Mouse (Mus musculus): ENCODE data around the gene Ninl. TPM values are rescaled to one million over a fixed set of nuclear protein-coding genes. Genes with fewer than 3 reads are reported as not detected.

The Ninl gene
- polyA plus RNA-seq, 1 experiment from 2014 or later: 20.7 TPM

GRCm38 (mm10) chr2:150990506-150990905 lies 48.7 kb downstream of the Ninl start:
- Histone ChIP-seq H3K4me3 (no peak overlapping the region), H3K36me3 (replicated peaks) (peaks cover 6% of the 10 kb centered on the region; the same call in 1 of the 2 replicates), H3K9me3 (no peaks in the 10 kb centered on the region), H3K27me3 (replicated peaks; ENCODE audit: low read depth, poor library complexity, severe bottlenecking) (no peaks in the 10 kb centered on the region), H3K4me1 (no peaks in the 10 kb centered on the region), H3K27ac (replicated peaks) (no peak overlapping the region)
- DNase-seq (ENCODE audit: low spot score): no peak
- 96% methylated on average over 2 of the region's 2 CpGs for WGBS

GRCm38 (mm10) chr2:150985359-150985758 lies 53.8 kb downstream of the Ninl start:
- Histone ChIP-seq H3K36me3 (replicated peaks) (peaks cover 6% of the 10 kb centered on the region; the same call in 1 of the 2 replicates), H3K9me3 (no peaks in the 10 kb centered on the region), H3K4me1 (no peaks in the 10 kb centered on the region), H3K4me3 (no peak overlapping the region), H3K27me3 (replicated peaks; ENCODE audit: low read depth, poor library complexity, severe bottlenecking) (no peaks in the 10 kb centered on the region), H3K27ac (replicated peaks) (no peak overlapping the region)
- DNase-seq (ENCODE audit: low spot score): no peak
- 97% methylated on average over 2 of the region's 2 CpGs for WGBS

GRCm38 (mm10) chr2:150982051-150982450 lies 57.1 kb downstream of the Ninl start:
- Histone ChIP-seq H3K9me3 (no peaks in the 10 kb centered on the region), H3K36me3 (replicated peaks) (peaks cover 19% of the 10 kb centered on the region; the same call in 1 of the 2 replicates), H3K4me1 (no peaks in the 10 kb centered on the region), H3K4me3 (no peak overlapping the region), H3K27me3 (replicated peaks; ENCODE audit: low read depth, poor library complexity, severe bottlenecking) (no peaks in the 10 kb centered on the region), H3K27ac (replicated peaks) (no peak overlapping the region)
- no peak for DNase-seq (ENCODE audit: low spot score)

GRCm38 (mm10) chr2:150981524-150981923 lies 57.7 kb downstream of the Ninl start:
- no peaks in the 10 kb centered on the region for H3K4me1 ChIP-seq
- no peak overlapping the region for H3K27ac ChIP-seq (replicated peaks)
- WGBS: 91% methylated on average over 7 of the region's 7 CpGs
- no peaks in the 10 kb centered on the region for H3K9me3 ChIP-seq
- H3K27me3 ChIP-seq (replicated peaks; ENCODE audit: low read depth, poor library complexity, severe bottlenecking): no peaks in the 10 kb centered on the region
- no peak for DNase-seq (ENCODE audit: low spot score)
- H3K36me3 ChIP-seq (replicated peaks): peaks cover 19% of the 10 kb centered on the region; the same call in 1 of the 2 replicates
- no peak overlapping the region for H3K4me3 ChIP-seq

GRCm38 (mm10) chr2:150979861-150980620 lies 59.1 kb downstream of the Ninl start:
- no peak overlapping the region for H3K4me3 ChIP-seq
- no peaks in the 10 kb centered on the region for H3K4me1 ChIP-seq
- no peak overlapping the region for H3K27ac ChIP-seq (replicated peaks)
- no peaks in the 10 kb centered on the region for H3K9me3 ChIP-seq
- H3K36me3 ChIP-seq (replicated peaks): peaks cover 32% of the 10 kb centered on the region
- H3K27me3 ChIP-seq (replicated peaks; ENCODE audit: low read depth, poor library complexity, severe bottlenecking): no peaks in the 10 kb centered on the region
- DNase-seq (ENCODE audit: low spot score): no peak
- 88% methylated on average over 14 of the region's 14 CpGs for WGBS

GRCm38 (mm10) chr2:150978791-150979190 lies 60.4 kb downstream of the Ninl start:
- Histone ChIP-seq H3K27me3 (replicated peaks; ENCODE audit: low read depth, poor library complexity, severe bottlenecking) (no peaks in the 10 kb centered on the region), H3K4me3 (no peak overlapping the region), H3K9me3 (no peaks in the 10 kb centered on the region), H3K27ac (replicated peaks) (no peak overlapping the region), H3K4me1 (no peaks in the 10 kb centered on the region), H3K36me3 (replicated peaks) (peaks cover 44% of the 10 kb centered on the region)
- 88% methylated on average over 3 of the region's 3 CpGs for WGBS
- no peak for DNase-seq (ENCODE audit: low spot score)

- 95% methylated on average over 6 of the region's 6 CpGs for WGBS
- H3K4me1 ChIP-seq: no peaks in the 10 kb centered on the region
- H3K27me3 ChIP-seq (replicated peaks; ENCODE audit: low read depth, poor library complexity, severe bottlenecking): no peaks in the 10 kb centered on the region
- H3K9me3 ChIP-seq: no peaks in the 10 kb centered on the region
- H3K27ac ChIP-seq (replicated peaks): no peak overlapping the region
- no peak for DNase-seq (ENCODE audit: low spot score)
- peaks cover 56% of the 10 kb centered on the region for H3K36me3 ChIP-seq (replicated peaks)
- H3K4me3 ChIP-seq: no peak overlapping the region
Measured at GRCm38 (mm10) chr2:150977676-150978075, 61.5 kb downstream of the Ninl start.

- 88% methylated on average over 5 of the region's 5 CpGs for WGBS
Measured at GRCm38 (mm10) chr2:150976871-150977270, 62.3 kb downstream of the Ninl start.

GRCm38 (mm10) chr2:150973401-150974115 lies 65.6 kb downstream of the Ninl start:
- no peak overlapping the region for H3K4me3 ChIP-seq
- H3K36me3 ChIP-seq (replicated peaks): peaks cover 84% of the 10 kb centered on the region
- H3K9me3 ChIP-seq: no peaks in the 10 kb centered on the region
- no peak for DNase-seq (ENCODE audit: low spot score)
- WGBS: 96% methylated on average over 8 of the region's 8 CpGs
- H3K27me3 ChIP-seq (replicated peaks; ENCODE audit: low read depth, poor library complexity, severe bottlenecking): no peaks in the 10 kb centered on the region
- no peaks in the 10 kb centered on the region for H3K4me1 ChIP-seq
- H3K27ac ChIP-seq (replicated peaks): no peak overlapping the region

More at GRCm38 (mm10) chr2:150976871-150977270, 62.3 kb downstream of the Ninl start:
- Histone ChIP-seq H3K27ac (replicated peaks) (no peak overlapping the region), H3K4me3 (no peak overlapping the region), H3K36me3 (replicated peaks) (peaks cover 64% of the 10 kb centered on the region), H3K27me3 (replicated peaks; ENCODE audit: low read depth, poor library complexity, severe bottlenecking) (no peaks in the 10 kb centered on the region), H3K9me3 (no peaks in the 10 kb centered on the region), H3K4me1 (no peaks in the 10 kb centered on the region)
- no peak for DNase-seq (ENCODE audit: low spot score)

GRCm38 (mm10) chr2:150972681-150973080 lies 66.5 kb downstream of the Ninl start:
- Histone ChIP-seq H3K4me1 (no peaks in the 10 kb centered on the region), H3K27me3 (replicated peaks; ENCODE audit: low read depth, poor library complexity, severe bottlenecking) (no peaks in the 10 kb centered on the region), H3K27ac (replicated peaks) (no peak overlapping the region), H3K36me3 (replicated peaks) (peaks cover 86% of the 10 kb centered on the region), H3K4me3 (no peak overlapping the region), H3K9me3 (no peaks in the 10 kb centered on the region)
- 81% methylated on average over 3 of the region's 3 CpGs for WGBS
- DNase-seq (ENCODE audit: low spot score): no peak

- Histone ChIP-seq H3K36me3 (replicated peaks) (peaks cover 94% of the 10 kb centered on the region), H3K4me1 (no peaks in the 10 kb centered on the region)
Measured at GRCm38 (mm10) chr2:150971856-150972255, 67.3 kb downstream of the Ninl start.

GRCm38 (mm10) chr2:150969231-150969630 lies 70.0 kb downstream of the Ninl start:
- no peaks in the 10 kb centered on the region for H3K9me3 ChIP-seq
- no peak for DNase-seq (ENCODE audit: low spot score)
- H3K4me1 ChIP-seq: no peaks in the 10 kb centered on the region
- H3K27ac ChIP-seq (replicated peaks): no peak overlapping the region
- no peaks in the 10 kb centered on the region for H3K27me3 ChIP-seq (replicated peaks; ENCODE audit: low read depth, poor library complexity, severe bottlenecking)
- H3K4me3 ChIP-seq: no peak overlapping the region
- 96% methylated on average over 2 of the region's 2 CpGs for whole genome bisulfite sequencing
- H3K36me3 ChIP-seq (replicated peaks): peaks cover 95% of the 10 kb centered on the region

More at GRCm38 (mm10) chr2:150971856-150972255, 67.3 kb downstream of the Ninl start:
- Histone ChIP-seq H3K27ac (replicated peaks) (no peak overlapping the region), H3K4me3 (no peak overlapping the region), H3K27me3 (replicated peaks; ENCODE audit: low read depth, poor library complexity, severe bottlenecking) (no peaks in the 10 kb centered on the region), H3K9me3 (no peaks in the 10 kb centered on the region)
- DNase-seq (ENCODE audit: low spot score): no peak
- WGBS: 87% methylated on average over 7 of the region's 7 CpGs

- Histone ChIP-seq H3K9me3 (no peaks in the 10 kb centered on the region), H3K36me3 (replicated peaks) (peaks cover 91% of the 10 kb centered on the region), H3K4me1 (no peaks in the 10 kb centered on the region), H3K4me3 (no peak overlapping the region), H3K27me3 (replicated peaks; ENCODE audit: low read depth, poor library complexity, severe bottlenecking) (no peaks in the 10 kb centered on the region), H3K27ac (replicated peaks) (no peak overlapping the region)
- no peak for DNase-seq (ENCODE audit: low spot score)
- 91% methylated on average over 2 of the region's 2 CpGs for whole genome bisulfite sequencing
Measured at GRCm38 (mm10) chr2:150967491-150967890, 71.7 kb downstream of the Ninl start.
